Mouse (Mus musculus) small intestine, adult 2 months (tissue): ENCODE data around the gene Pigm.

ENCODE experiments used
- CTCF ChIP-seq: fragments of 200-500 bp; IDR thresholded peaks from 2 replicates; pipeline ENCODE4 v1.5.1; 2012; ENCODE audit warnings: low read depth, mild to moderate bottlenecking, control low read depth, inconsistent platforms, low read length, moderate library complexity, mixed read lengths; ENCODE audit not compliant: insufficient replicate concordance, insufficient read length; ENCODE audit errors: extremely low read depth
- POLR2A ChIP-seq: fragments of 200-500 bp; IDR thresholded peaks from 2 replicates; pipeline ENCODE4 v1.6.1; 2012; ENCODE audit warnings: low read depth, mild to moderate bottlenecking, control low read depth, inconsistent platforms, low read length, moderate library complexity

DNA sequence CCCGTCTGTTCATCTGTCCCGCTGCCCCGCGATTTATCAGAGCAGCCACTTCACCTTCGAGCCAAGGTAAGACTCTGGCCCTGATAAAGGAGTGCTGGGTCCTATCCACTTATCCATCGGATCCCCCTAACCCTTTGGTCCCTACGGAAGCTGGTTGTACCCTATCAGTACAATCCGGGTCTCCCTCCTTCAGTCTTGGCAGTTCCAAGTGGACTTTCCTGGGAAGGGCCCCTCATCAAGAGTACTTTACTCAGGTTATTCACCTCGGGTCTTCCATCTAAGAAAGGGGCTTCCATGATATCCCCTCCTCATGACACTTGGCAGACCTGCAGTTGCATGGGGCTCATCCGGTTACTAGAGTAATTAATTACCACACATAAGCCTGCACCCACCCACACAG, 35.0 kb upstream of the Pigm start:
- TF ChIP-seq POLR2A (no peak), CTCF (no peak)
